Mouse (Mus musculus) left cerebral cortex, postnatal 25 days (tissue): Measurements from ENCODE around the gene Lrat. TPM values are rescaled to one million over a fixed set of nuclear protein-coding genes. Genes with fewer than 3 reads are reported as not detected.

ENCODE experiments used
- total RNA-seq, 2 experiments: library from RNA; stranded (reverse); gene quantifications; 2 replicates each; pipeline ENCODE4 v1.2.3; 2021

Lrat gene
- total RNA-seq, 2 experiments from 2014 or later = 0.11 TPM; not detected in 1

Other genes starting within 250 kb of the Lrat start
- under 1 TPM; 0.34 to 0.57 TPM for gene Rbm46, start 27.5 kb downstream of the Lrat start, total RNA-seq
- not detected for gene Fgg, start 103.8 kb upstream of the Lrat start, total RNA-seq
- not detected for gene Fga, start 122.1 kb upstream of the Lrat start, total RNA-seq
- not detected for gene Fgb, start 145.9 kb upstream of the Lrat start, total RNA-seq
- 10 to 100 TPM; 38.6 to 41.9 TPM for gene Plrg1, start 151.5 kb upstream of the Lrat start, total RNA-seq
- 1 to 10 TPM; 2.2 to 4.7 TPM for gene Dchs2, start 224.0 kb upstream of the Lrat start, total RNA-seq